Mouse (Mus musculus) lung, embryonic 15.5 days (tissue): ENCODE measurements around the gene Stac3. TPM values are rescaled to one million over a fixed set of nuclear protein-coding genes. Genes with fewer than 3 reads are reported as not detected.

Experiments
- ATAC-seq: fragments of 200-750 bp; cut with Nextera tagmentation; 2 replicates; pipeline ENCODE4 v1.8.0; 2017; ENCODE audit warnings: moderate number of reproducible peaks, borderline replicate concordance; ENCODE audit not compliant: low FRiP score, low TSS enrichment; ENCODE audit errors: extremely low read depth
- H3K27ac ChIP-seq: fragments of 300-500 bp; sonication (generic); 2 replicates; pipeline ENCODE4 v1.5.1; 2015; ENCODE audit warnings: moderate library complexity, mild to moderate bottlenecking, inconsistent platforms
- H3K27me3 ChIP-seq: fragments of 300-500 bp; sonication (generic); 2 replicates; pipeline ENCODE4 v1.6.1; 2015; ENCODE audit warnings: inconsistent platforms
- H3K36me3 ChIP-seq: fragments of 300-500 bp; sonication (generic); 2 replicates; pipeline ENCODE4 v1.6.1; 2015; ENCODE audit warnings: inconsistent platforms
- H3K4me1 ChIP-seq: fragments of 300-500 bp; sonication (generic); 2 replicates; pipeline ENCODE4 v1.6.1; 2015; ENCODE audit warnings: inconsistent platforms
- H3K4me2 ChIP-seq: fragments of 300-500 bp; sonication (generic); 2 replicates; pipeline ENCODE4 v1.6.1; 2015; ENCODE audit warnings: inconsistent platforms, mild to moderate bottlenecking, moderate library complexity
- H3K4me3 ChIP-seq: fragments of 300-500 bp; sonication (generic); 2 replicates; pipeline ENCODE4 v1.5.1; 2015; ENCODE audit warnings: mild to moderate bottlenecking, inconsistent platforms
- H3K9ac ChIP-seq: fragments of 300-500 bp; sonication (generic); 2 replicates; pipeline ENCODE4 v1.6.1; 2015; ENCODE audit warnings: inconsistent platforms
- H3K9me3 ChIP-seq: fragments of 300-500 bp; sonication (generic); 2 replicates; pipeline ENCODE4 v1.6.1; 2016; ENCODE audit warnings: inconsistent platforms
- WGBS: fragments of 180-500 bp; shearing (Covaris S2); methylation state at CpG from one replicate; pipeline ENCODE4 v1.1.7; 2015; 5-methylcytosine and 5-hydroxymethylcytosine counted together
- polyA plus RNA-seq: library from polyadenylated mRNA; unstranded; fragments of >200 nt; fragmentation: Nextera tagmentation; extraction: Ambion mirVana; gene quantifications from 2 replicates; pipeline ENCODE4 v1.2.1, GENCODE M21; 2015

Stac3 gene
- polyA plus RNA-seq, 1 experiment from 2014 or later = 0.64 TPM

- no peaks in the 10 kb centered on the region for H3K36me3 ChIP-seq
- H3K27ac ChIP-seq = no peak overlapping the region
- H3K27me3 ChIP-seq = peaks cover 100% of the 10 kb centered on the region
- no peak for ATAC-seq
- H3K9me3 ChIP-seq = no peaks in the 10 kb centered on the region
- H3K4me2 ChIP-seq = no peak overlapping the region
- peaks cover 31% of the 10 kb centered on the region for H3K4me1 ChIP-seq
- no peak overlapping the region for H3K9ac ChIP-seq
- 0% methylated on average over 4 of the region's 4 CpGs for WGBS
- no peak overlapping the region for H3K4me3 ChIP-seq
Measured at GRCm38 (mm10) chr10:127531548-127531947, 30.1 kb downstream of the Stac3 start.

GRCm38 (mm10) chr10:127534036-127534928, 32.8 kb downstream of the Stac3 start, which contains the start of gene Nxph4:
Gene Nxph4 (minus strand): TSS chr10:127534559.
- peaks cover 26% of the 10 kb centered on the region for H3K4me1 ChIP-seq
- H3K27me3 ChIP-seq = peaks cover 79% of the 10 kb centered on the region
- H3K4me2 ChIP-seq = peak within 1 kb of the TSS; percentile 84
- peak within 1 kb of the TSS; percentile 21 for H3K9ac ChIP-seq
- H3K9me3 ChIP-seq = no peaks in the 10 kb centered on the region
- H3K4me3 ChIP-seq = peak within 1 kb of the TSS; percentile 38
- 0% methylated on average over 61 of the region's 78 CpGs for WGBS
- no peak within 1 kb of the TSS for H3K27ac ChIP-seq
- peak; percentile 24; the same call in 1 of the 2 replicates for ATAC-seq
- H3K36me3 ChIP-seq = peaks cover 9% of the 10 kb centered on the region

GRCm38 (mm10) chr10:127534929-127535384, 33.5 kb downstream of the Stac3 start:
- peaks cover 26% of the 10 kb centered on the region for H3K4me1 ChIP-seq
- H3K4me2 ChIP-seq = peak overlapping the region; percentile 84
- ATAC-seq = no peak
- 1% methylated on average over 30 of the region's 30 CpGs for WGBS
- no peak overlapping the region for H3K9ac ChIP-seq
- H3K27ac ChIP-seq = no peak overlapping the region
- peaks cover 14% of the 10 kb centered on the region for H3K36me3 ChIP-seq
- peak overlapping the region; percentile 38 for H3K4me3 ChIP-seq
- H3K27me3 ChIP-seq = peaks cover 73% of the 10 kb centered on the region
- no peaks in the 10 kb centered on the region for H3K9me3 ChIP-seq

GRCm38 (mm10) chr10:127536586-127537314, 35.3 kb downstream of the Stac3 start:
- H3K4me2 ChIP-seq = no peak overlapping the region
- H3K27me3 ChIP-seq = peaks cover 55% of the 10 kb centered on the region
- no peak for ATAC-seq

GRCm38 (mm10) chr10:127537854-127538583, 36.5 kb downstream of the Stac3 start:
- peaks cover 42% of the 10 kb centered on the region for H3K27me3 ChIP-seq
- no peak overlapping the region for H3K9ac ChIP-seq
- no peak overlapping the region for H3K4me3 ChIP-seq
- no peaks in the 10 kb centered on the region for H3K9me3 ChIP-seq
- H3K36me3 ChIP-seq = peaks cover 31% of the 10 kb centered on the region
- no peak overlapping the region for H3K4me2 ChIP-seq
- no peak for ATAC-seq
- WGBS = 23% methylated on average over 7 of the region's 7 CpGs
- H3K27ac ChIP-seq = no peak overlapping the region
- peaks cover 22% of the 10 kb centered on the region for H3K4me1 ChIP-seq

More at GRCm38 (mm10) chr10:127536586-127537314, 35.3 kb downstream of the Stac3 start:
- no peak overlapping the region for H3K9ac ChIP-seq
- H3K36me3 ChIP-seq = peaks cover 22% of the 10 kb centered on the region
- no peak overlapping the region for H3K27ac ChIP-seq
- no peak overlapping the region for H3K4me3 ChIP-seq
- WGBS = 13% methylated on average over 8 of the region's 8 CpGs
- no peaks in the 10 kb centered on the region for H3K9me3 ChIP-seq
- peaks cover 22% of the 10 kb centered on the region for H3K4me1 ChIP-seq

GRCm38 (mm10) chr10:127541510-127541909, 40.0 kb downstream of the Stac3 start:
- Histone ChIP-seq H3K9ac (no peak overlapping the region), H3K27me3 (peaks cover 7% of the 10 kb centered on the region), H3K36me3 (peaks cover 56% of the 10 kb centered on the region), H3K27ac (no peak overlapping the region), H3K4me3 (no peak overlapping the region), H3K9me3 (no peaks in the 10 kb centered on the region), H3K4me1 (0 out of 2 replicates have a peak, but pooled peaks cover 3% of the 10 kb centered on the region), H3K4me2 (no peak overlapping the region)
- 91% methylated on average over 8 of the region's 8 CpGs for WGBS
- no peak for ATAC-seq

GRCm38 (mm10) chr10:127542084-127542483, 40.6 kb downstream of the Stac3 start:
- Histone ChIP-seq H3K27me3 (peaks cover 1% of the 10 kb centered on the region; the same call in 1 of the 2 replicates), H3K9ac (no peak overlapping the region), H3K4me1 (0 out of 2 replicates have a peak, but pooled peaks cover under 1% of the 10 kb centered on the region), H3K4me2 (no peak overlapping the region), H3K4me3 (no peak overlapping the region), H3K27ac (no peak overlapping the region), H3K9me3 (no peaks in the 10 kb centered on the region), H3K36me3 (peaks cover 62% of the 10 kb centered on the region)
- WGBS = 85% methylated on average over 13 of the region's 13 CpGs
- ATAC-seq = no peak

- Histone ChIP-seq H3K27me3 (no peaks in the 10 kb centered on the region), H3K4me2 (no peak overlapping the region), H3K9me3 (no peaks in the 10 kb centered on the region), H3K36me3 (peaks cover 68% of the 10 kb centered on the region), H3K4me1 (no peaks in the 10 kb centered on the region), H3K27ac (no peak overlapping the region), H3K9ac (no peak overlapping the region), H3K4me3 (no peak overlapping the region)
- ATAC-seq = no peak
- 63% methylated on average over 6 of the region's 6 CpGs for WGBS
Measured at GRCm38 (mm10) chr10:127542720-127543119, 41.2 kb downstream of the Stac3 start.

- H3K27ac ChIP-seq = no peak overlapping the region
- no peak for ATAC-seq
- no peak overlapping the region for H3K4me3 ChIP-seq
- no peak overlapping the region for H3K4me2 ChIP-seq
- no peak overlapping the region for H3K9ac ChIP-seq
- H3K4me1 ChIP-seq = no peaks in the 10 kb centered on the region
- 75% methylated on average over 3 of the region's 3 CpGs for WGBS
- H3K36me3 ChIP-seq = peaks cover 71% of the 10 kb centered on the region
- no peaks in the 10 kb centered on the region for H3K27me3 ChIP-seq
- no peaks in the 10 kb centered on the region for H3K9me3 ChIP-seq
Measured at GRCm38 (mm10) chr10:127543916-127544315, 42.4 kb downstream of the Stac3 start.

GRCm38 (mm10) chr10:127544375-127544774, 42.9 kb downstream of the Stac3 start:
- no peak for ATAC-seq
- no peak overlapping the region for H3K27ac ChIP-seq
- no peak overlapping the region for H3K4me3 ChIP-seq
- no peak overlapping the region for H3K9ac ChIP-seq
- H3K27me3 ChIP-seq = no peaks in the 10 kb centered on the region
- H3K4me2 ChIP-seq = no peak overlapping the region
- no peaks in the 10 kb centered on the region for H3K4me1 ChIP-seq
- no peaks in the 10 kb centered on the region for H3K9me3 ChIP-seq
- H3K36me3 ChIP-seq = peaks cover 70% of the 10 kb centered on the region
- WGBS = 83% methylated on average over 20 of the region's 20 CpGs

- no peak for ATAC-seq
- Histone ChIP-seq H3K9ac (no peak overlapping the region), H3K4me2 (no peak overlapping the region), H3K27ac (no peak overlapping the region), H3K4me1 (no peaks in the 10 kb centered on the region), H3K9me3 (no peaks in the 10 kb centered on the region), H3K36me3 (peaks cover 76% of the 10 kb centered on the region), H3K4me3 (no peak overlapping the region), H3K27me3 (no peaks in the 10 kb centered on the region)
- 87% methylated on average over 7 of the region's 7 CpGs for WGBS
Measured at GRCm38 (mm10) chr10:127546505-127546904, 45.0 kb downstream of the Stac3 start.
